Mouse (Mus musculus) 3134 (cell line): Measurements from ENCODE around the gene Gm17581.
"Not testable (repeated sequence)": the region's sequence is repeated elsewhere in the genome, so short reads cannot be mapped to it uniquely, and the experiment has no call there.

Experiments
- DNase-seq: peaks from one replicate; pipeline ENCODE4 v3.0.0-alpha.2; 2011; ENCODE audit warnings: low spot score; ENCODE audit not compliant: insufficient read length; ENCODE audit errors: extremely low read depth

Gm17581 gene

GRCm38 (mm10) chr2:155735766-155736165, at the start of gene Gm17581:
Gm17581 (minus strand) TSS chr2:155735866.
- DNase-seq = not testable (repeated sequence)

GRCm38 (mm10) chr2:155784534-155784933, 48.9 kb upstream of the Gm17581 start:
- no peak for DNase-seq

DNA sequence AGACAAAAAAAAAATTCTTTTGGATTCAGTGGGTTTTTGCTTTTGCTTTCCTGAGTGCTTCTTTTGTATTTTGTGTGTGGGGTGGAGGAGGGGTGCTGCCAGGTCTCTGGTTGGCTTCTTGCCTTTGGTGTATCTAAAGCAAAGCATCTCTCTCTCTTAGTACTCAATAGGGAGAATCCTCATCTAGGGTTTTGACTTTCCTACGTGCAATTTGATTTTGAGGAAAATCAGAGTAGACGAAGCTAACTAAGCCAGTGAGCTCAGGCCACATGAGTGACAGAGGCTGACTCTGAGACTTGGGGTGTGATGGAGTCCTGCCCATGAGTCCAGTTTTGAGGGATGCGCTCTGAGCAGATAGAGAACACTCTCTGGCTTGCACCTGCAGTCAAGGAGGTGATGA, 43.8 kb upstream of the Gm17581 start:
- DNase-seq = no peak

GRCm38 (mm10) chr2:155779066-155779465, 43.4 kb upstream of the Gm17581 start:
- DNase-seq = no peak

- DNase-seq = no peak
Measured at GRCm38 (mm10) chr2:155778004-155778403, 42.3 kb upstream of the Gm17581 start.

DNA sequence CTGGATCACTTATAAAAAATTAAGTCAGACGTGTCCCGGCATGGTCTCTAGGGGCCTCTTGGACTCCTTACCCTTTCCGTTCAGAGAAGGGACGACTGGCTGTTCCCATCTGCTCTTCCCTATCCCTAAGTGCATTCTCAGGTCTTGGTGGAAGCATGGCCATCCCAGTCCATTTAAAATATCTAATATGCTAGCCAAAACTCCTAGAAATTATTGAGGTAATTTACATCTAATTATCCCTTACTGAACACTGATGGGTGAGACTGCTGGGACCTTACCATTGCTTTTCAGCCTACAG, 42.0 kb upstream of the Gm17581 start:
- no peak for DNase-seq

DNA sequence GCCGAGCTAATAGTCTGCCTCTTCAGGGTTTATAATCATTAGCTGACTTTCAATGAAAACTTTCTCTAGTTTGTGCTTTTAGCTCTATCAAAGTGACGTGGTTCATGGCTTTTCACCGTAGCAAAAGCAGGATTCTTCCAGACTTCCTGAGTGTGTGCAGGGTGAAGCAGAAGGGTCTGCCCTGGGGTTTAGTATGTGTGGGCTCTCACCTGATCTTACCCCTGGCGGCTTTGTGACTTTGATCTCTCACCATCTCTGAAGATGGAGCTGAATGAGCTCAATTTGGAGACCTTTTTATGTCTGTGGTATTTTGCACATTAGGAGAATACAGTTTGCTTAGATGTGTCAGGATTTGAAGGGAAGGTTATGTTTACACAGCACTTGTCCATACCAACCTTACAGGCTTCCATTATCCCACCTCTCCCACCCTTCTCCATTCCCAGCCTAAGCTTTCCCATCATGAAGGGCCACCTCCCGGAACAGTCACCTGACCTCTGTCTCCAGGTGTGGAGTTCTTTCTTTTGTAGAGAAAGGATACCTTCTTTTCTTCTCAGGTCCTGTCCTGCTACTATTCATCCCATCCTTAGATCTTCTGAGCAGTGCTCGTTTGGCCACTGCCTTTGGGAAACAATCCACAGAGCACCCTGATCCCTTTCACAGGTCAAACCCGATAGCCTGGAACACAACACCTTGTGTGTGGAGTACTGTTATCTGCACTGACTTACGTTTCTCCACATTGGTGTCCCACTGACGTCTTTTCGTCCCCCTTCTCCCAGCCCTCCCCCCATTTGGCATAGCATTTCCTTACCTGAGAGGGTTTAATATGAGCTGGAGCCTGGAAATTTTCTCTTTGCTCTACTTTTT, 41.4 kb upstream of the Gm17581 start:
- DNase-seq = no peak

DNA sequence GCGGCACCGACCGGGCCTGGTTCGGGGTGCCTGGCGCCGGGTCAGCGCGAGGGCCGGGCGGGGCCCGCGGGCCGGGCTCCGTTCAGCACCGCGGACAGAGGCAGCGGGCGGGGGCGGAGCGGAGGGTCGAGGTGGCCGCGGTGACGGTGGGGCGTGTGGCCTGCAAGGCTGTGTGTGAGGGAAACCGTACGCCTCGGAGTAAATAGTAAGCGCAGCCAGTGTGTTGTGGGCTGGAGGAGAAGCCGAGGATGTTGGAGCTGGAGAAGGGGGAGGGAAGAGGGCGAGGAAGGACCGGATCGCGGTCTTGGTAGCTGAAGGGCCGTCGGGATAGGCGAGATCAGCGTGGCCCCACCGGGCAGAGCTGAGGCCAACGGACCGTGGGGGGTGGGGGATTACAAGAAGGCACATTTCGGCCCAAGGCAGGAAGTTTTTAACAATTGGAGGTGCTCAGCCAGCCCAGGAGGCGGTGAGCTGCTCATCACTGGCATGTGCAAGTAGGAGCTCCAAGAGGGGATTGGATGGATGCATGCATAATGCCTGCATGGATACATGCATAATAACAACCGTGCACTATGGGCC, 40.1 kb upstream of the Gm17581 start:
- no peak for DNase-seq

DNA sequence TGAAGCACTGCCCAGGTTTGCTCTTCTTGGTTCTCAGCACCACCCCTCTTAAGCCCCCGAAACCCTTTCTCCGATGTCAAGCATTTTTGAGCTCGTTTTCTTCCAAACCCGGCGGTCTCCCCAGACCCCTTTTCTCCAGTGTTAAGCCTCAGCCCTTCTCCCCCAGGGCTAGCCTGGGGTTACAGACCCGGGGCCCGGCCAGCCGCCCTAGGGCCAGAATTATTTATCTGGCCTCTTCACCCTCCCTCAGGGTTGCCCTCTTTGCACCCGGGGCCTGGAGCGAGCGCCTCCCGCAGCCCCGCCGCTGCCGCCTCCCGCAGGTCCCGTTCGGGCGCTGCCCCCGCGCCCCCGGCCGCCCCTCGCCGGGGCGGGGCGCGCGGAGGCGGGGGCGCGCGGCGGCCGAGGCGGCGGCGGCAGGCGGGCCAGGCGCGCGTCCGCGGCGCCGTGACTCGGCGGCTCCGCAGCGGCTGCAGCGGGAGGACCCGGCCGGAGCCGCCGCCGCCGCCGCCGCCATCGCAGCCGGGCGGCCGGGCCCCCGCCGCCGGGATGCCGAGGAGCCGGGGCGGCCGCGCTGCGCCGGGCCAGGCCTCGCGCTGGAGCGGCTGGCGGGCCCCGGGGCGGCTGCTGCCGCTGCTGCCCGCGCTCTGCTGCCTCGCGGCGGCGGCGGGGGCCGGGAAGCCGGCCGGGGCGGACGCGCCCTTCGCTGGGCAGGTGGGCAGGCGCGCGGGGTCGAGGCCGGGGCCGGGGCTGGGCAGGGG, 39.4 kb upstream of the Gm17581 start, which contains the start of gene Mmp24:
TSS of gene Mmp24 (plus strand) at position 416 of the 758 bp plus-strand sequence.
- no peak for DNase-seq

DNA sequence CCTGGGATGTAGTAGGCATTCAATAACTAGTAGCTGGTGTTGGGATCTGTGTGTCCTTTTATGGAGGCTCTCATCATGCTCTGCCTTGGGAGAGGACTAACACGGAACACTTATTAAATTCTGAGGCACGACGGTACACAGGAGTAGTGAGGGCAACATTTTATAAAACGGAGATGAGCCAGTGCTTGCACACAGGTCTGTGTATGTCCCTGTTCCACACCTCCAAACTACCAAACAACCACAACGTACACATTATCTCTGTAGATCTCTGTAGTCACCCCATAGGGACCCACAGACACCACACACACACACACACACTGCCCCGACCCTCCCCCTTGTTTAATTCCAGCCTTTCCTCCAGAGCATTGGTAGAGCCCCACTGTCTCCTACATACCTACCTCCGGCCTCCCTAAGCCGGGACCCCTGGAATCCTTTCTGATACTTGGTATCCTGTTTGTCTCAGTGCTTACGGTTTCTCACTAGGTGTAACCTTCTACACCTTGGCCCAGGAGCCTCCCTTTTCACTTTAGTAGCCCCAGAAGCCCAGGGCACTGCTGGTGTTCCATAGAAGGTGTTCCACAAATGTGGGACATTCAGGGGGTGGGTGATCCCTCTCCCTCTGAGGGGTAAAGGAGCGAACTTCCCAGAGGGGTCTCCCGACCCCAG, 38.7 kb upstream of the Gm17581 start:
- no peak for DNase-seq

- DNase-seq = no peak
Measured at GRCm38 (mm10) chr2:155773664-155774063, 38.0 kb upstream of the Gm17581 start.

DNA sequence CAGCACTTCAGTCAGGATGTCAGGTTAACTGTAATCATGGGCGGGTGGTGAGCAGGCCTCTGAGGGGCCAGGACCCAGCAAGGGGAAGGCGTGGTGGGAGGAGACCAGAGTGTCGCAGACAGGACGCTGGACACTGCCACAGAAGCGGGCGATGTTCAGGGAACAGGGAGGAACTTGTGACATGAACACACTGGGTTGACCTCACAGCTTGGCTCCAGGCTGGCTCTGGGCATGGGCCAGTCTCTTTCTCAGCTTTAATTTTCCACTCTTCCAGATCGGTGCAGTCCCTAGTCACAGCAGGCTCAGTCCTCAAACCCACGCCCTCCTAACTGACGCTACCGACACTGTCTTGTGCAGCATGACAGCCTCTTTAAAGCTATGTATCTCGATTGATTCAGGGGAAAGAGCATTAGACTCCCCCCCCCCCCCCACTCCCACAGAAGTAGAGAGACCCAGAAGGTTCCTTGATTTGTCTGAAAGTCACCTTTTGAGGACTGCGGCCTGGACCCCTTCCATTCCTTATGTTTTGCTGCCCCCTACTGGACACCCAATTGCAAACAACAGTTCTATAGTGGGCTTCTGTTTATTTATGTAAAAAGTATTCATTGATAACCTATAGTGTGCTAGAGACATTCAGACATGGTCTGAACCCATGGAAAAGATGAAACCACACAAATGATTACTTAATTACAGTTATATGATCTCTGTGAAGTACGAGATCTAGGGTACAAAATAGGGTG, 29.2 kb upstream of the Gm17581 start:
- DNase-seq = no peak

DNA sequence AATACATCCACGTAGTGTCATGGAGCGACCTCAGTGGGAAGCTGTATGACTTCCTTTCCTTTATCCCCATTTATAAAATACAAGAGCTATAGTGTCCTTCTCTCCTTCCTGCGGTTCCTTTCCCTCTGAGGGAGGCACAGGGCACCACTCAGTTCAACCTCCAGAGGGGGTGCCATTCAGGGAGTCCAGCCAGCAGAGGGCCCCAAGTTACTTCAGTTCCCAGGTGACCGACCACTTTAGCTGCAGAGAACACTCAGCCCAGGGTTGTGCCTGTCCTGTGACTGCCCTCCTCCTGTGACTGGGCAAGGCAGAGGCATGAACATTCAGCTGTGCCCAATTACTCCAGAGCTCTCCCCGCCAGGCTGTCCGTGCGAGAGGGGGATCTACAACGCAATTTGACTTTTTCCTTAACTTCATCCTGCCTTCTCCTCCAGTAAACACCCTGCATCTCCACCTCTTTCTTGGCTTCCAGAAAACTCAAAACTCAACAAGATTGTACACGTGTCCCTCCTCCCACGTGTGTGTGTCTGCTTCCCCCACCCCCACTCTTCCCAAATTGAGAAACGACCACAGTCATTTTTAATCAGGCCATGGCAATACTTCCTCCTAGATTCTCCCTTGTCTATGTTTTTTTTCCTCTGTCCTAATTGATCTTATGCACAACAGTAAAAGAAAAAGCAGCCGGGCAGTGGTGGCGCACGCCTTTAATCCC, 21.3 kb upstream of the Gm17581 start:
- DNase-seq = no peak

- DNase-seq = peak; percentile 56
Measured at GRCm38 (mm10) chr2:155755746-155756145, 20.1 kb upstream of the Gm17581 start.

- no peak for DNase-seq
Measured at GRCm38 (mm10) chr2:155751014-155751786, 15.5 kb upstream of the Gm17581 start, which contains the start of gene Procr. Procr (plus strand) TSS chr2:155751117.

DNA sequence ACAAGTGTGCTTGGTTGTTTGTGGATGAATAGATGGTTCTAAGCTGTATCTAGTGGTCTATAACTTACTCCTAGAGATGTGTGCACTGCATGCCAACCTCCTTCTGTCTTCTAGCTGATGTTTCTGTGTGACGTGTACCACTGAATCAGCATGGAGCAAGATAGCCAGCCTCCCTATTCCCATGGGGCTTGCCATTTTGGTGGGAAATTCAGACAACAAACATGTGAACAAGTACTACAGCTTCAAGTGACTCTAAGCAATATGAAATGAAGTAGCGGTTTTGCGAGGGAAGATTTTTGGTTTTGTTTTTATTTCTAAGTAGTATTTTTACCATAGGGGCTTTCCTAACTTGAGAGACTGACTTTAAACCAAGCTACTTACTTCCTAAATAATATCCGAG, 13.7 kb upstream of the Gm17581 start:
- no peak for DNase-seq

- no peak for DNase-seq
Measured at GRCm38 (mm10) chr2:155745487-155745886, 9.8 kb upstream of the Gm17581 start.

DNA sequence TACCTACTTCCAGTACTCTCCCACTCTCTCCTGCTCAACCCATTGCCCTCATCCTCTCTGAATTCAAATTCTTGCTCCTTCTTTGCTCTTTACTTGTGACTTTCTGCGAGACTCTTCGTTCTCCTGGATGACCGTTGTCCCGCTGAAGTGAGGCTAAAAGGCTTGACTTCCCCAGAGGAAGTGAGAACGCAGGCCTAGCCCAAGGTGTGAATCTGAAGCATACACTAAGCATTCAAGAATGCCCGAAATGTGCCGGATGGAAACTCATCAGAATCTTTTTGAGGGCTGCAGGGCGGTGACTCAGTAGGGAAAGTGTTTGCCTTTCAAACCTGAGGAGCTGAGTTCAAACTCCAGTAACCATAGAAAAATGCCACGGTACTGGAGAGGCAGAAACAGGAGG, 7.7 kb upstream of the Gm17581 start:
- peak; percentile 51 for DNase-seq

DNA sequence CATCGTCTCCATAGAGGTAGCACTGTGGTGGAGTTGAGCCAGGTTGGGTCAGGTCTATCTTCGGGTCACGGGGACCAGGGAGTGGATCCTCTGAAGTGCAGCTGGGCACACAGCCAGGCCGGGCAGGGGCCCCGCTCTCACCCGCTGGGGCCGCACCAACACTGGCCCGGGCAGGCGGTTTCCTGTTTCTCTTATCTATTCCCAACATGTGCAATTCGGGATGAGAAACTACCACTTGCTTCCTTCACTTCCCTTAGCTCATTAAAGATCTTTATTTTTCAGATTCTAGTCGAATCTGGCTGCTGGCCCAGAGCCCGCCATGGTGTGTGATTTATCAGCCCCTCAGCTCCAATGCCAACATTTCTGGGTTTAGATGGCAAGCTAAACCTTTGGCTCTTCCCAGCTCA, 7.3 kb upstream of the Gm17581 start:
- no peak for DNase-seq
